Mouse (Mus musculus) gastrocnemius, postnatal 4 days (tissue): ENCODE results near the gene Amotl2. TPM values are rescaled to one million over a fixed set of nuclear protein-coding genes. Genes with fewer than 3 reads are reported as not detected.
"Not testable (repeated sequence)": the region's sequence is repeated elsewhere in the genome, so short reads cannot be mapped to it uniquely, and the experiment has no call there.

ENCODE experiments used
- DNase-seq, 2 experiments: peaks; one replicate each; pipeline ENCODE4 v3.0.0; 2021 to 2022; ENCODE audit warnings: low spot score in 2 of 2, mixed read lengths in 2 of 2
- total RNA-seq, 2 experiments: library from RNA; stranded (reverse); gene quantifications; 2 replicates each; pipeline ENCODE4 v1.2.3; 2021

The Amotl2 gene
- total RNA-seq, 2 experiments from 2014 or later: 58.1 to 61.2 TPM

GRCm38 (mm10) chr9:102733459-102733858 is 17.0 kb downstream of the Amotl2 start:
- no peak for DNase-seq

GRCm38 (mm10) chr9:102733999-102734738 is 17.7 kb downstream of the Amotl2 start:
- no peak for DNase-seq

GRCm38 (mm10) chr9:102734739-102735075 is 18.2 kb downstream of the Amotl2 start:
- DNase-seq: no peak

- no peak for DNase-seq
Measured at GRCm38 (mm10) chr9:102735231-102735630, 18.8 kb downstream of the Amotl2 start.

GRCm38 (mm10) chr9:102735996-102736395 is 19.5 kb downstream of the Amotl2 start:
- DNase-seq: no peak

- DNase-seq: no peak
Measured at GRCm38 (mm10) chr9:102737405-102737804, 20.9 kb downstream of the Amotl2 start.

GRCm38 (mm10) chr9:102746753-102747152 is 30.3 kb downstream of the Amotl2 start:
- no peak for DNase-seq

GRCm38 (mm10) chr9:102747902-102748301 is 31.4 kb downstream of the Amotl2 start:
- no peak for DNase-seq

- no peak for DNase-seq
Measured at GRCm38 (mm10) chr9:102749216-102749615, 32.7 kb downstream of the Amotl2 start.

- no peak for DNase-seq
Measured at GRCm38 (mm10) chr9:102751632-102752303, 35.3 kb downstream of the Amotl2 start.

GRCm38 (mm10) chr9:102753299-102753698 is 36.8 kb downstream of the Amotl2 start:
- no peak for DNase-seq

GRCm38 (mm10) chr9:102755161-102755560 is 38.7 kb downstream of the Amotl2 start:
- no peak for DNase-seq

- DNase-seq: no peak
Measured at GRCm38 (mm10) chr9:102755591-102756270, 39.3 kb downstream of the Amotl2 start.

GRCm38 (mm10) chr9:102756352-102756751 is 39.9 kb downstream of the Amotl2 start:
- no peak for DNase-seq

- no peak for DNase-seq
Measured at GRCm38 (mm10) chr9:102758851-102759250, 42.4 kb downstream of the Amotl2 start.

- DNase-seq: no peak
Measured at GRCm38 (mm10) chr9:102759581-102760001, 43.1 kb downstream of the Amotl2 start.

- DNase-seq: no peak
Measured at GRCm38 (mm10) chr9:102761599-102761998, 45.1 kb downstream of the Amotl2 start.

GRCm38 (mm10) chr9:102762836-102763235 is 46.4 kb downstream of the Amotl2 start:
- no peak for DNase-seq

GRCm38 (mm10) chr9:102763520-102763919 is 47.0 kb downstream of the Amotl2 start:
- no peak for DNase-seq

- DNase-seq: not testable (repeated sequence)
Measured at GRCm38 (mm10) chr9:102764540-102764939, 48.1 kb downstream of the Amotl2 start.

GRCm38 (mm10) chr9:102766741-102767140 is 50.3 kb downstream of the Amotl2 start:
- DNase-seq: no peak

- DNase-seq: no peak
Measured at GRCm38 (mm10) chr9:102769257-102769656, 52.8 kb downstream of the Amotl2 start.
